Mouse (Mus musculus) brain, embryonic 14.5 days (tissue): ENCODE data around the gene Limch1.

Experiments used
- CTCF ChIP-seq: fragments of 200-500 bp; IDR thresholded peaks from 2 replicates; pipeline ENCODE4 v1.5.1; 2012; ENCODE audit warnings: inconsistent platforms, mild to moderate bottlenecking, moderate library complexity, borderline replicate concordance; ENCODE audit not compliant: insufficient read depth, insufficient read length; ENCODE audit errors: extremely low read depth
- POLR2A ChIP-seq: fragments of 200-500 bp; IDR thresholded peaks from 2 replicates; pipeline ENCODE4 v1.6.1; 2012; ENCODE audit warnings: mild to moderate bottlenecking, inconsistent platforms, borderline replicate concordance; ENCODE audit not compliant: poor library complexity, insufficient read depth, insufficient read length, severe bottlenecking; ENCODE audit errors: extremely low read depth

DNA sequence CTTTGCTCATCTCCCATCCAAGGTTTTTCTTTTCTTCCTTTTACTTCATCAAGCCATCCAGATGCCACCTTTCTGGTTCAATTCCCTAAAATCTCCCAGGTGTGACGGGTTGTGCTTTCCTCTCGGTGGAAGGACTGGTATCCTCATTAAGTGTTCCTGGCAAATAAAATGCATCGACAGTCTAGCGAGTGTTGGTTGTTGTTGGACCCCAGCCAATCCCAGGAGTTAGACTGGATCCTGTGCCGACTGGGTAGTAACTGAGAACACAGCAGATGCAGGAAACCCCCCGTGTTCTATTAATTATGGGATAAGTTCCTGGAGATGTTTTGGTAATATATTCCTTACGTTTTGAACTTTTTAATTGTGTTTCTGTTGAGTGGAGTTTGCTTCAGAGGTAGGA, 197.9 kb downstream of the Limch1 start:
- TF ChIP-seq CTCF: no peak
- no peak for TF ChIP-seq POLR2A
